Mouse (Mus musculus) kidney, embryonic 14.5 days (tissue): ENCODE measurements around the gene Siah1a. TPM values are rescaled to one million over a fixed set of nuclear protein-coding genes. Genes with fewer than 3 reads are reported as not detected.

ENCODE experiments used
- ATAC-seq: fragments of 200-750 bp; cut with Nextera tagmentation; 2 replicates; pipeline ENCODE4 v1.8.0; 2017; ENCODE audit warnings: moderate number of reproducible peaks, mild to moderate bottlenecking, moderate TSS enrichment, moderate library complexity; ENCODE audit not compliant: low FRiP score, low TSS enrichment
- H3K27ac ChIP-seq: fragments of 300-500 bp; sonication (generic); 2 replicates; pipeline ENCODE4 v1.5.1; 2014; ENCODE audit warnings: low read depth, mild to moderate bottlenecking, low read length, moderate library complexity, mixed read lengths
- H3K27me3 ChIP-seq: fragments of 300-500 bp; sonication (generic); 2 replicates; pipeline ENCODE4 v1.6.1; 2014; ENCODE audit warnings: mild to moderate bottlenecking, low read length; ENCODE audit not compliant: control insufficient read depth, insufficient read depth
- H3K36me3 ChIP-seq: fragments of 300-500 bp; sonication (generic); 2 replicates; pipeline ENCODE4 v1.6.1; 2014; ENCODE audit warnings: low read length, mixed read lengths; ENCODE audit not compliant: control insufficient read depth, insufficient read depth
- H3K4me1 ChIP-seq: fragments of 300-500 bp; sonication (generic); 2 replicates; pipeline ENCODE4 v1.6.1; 2014; ENCODE audit warnings: low read length, mixed read lengths; ENCODE audit not compliant: control insufficient read depth, insufficient read depth
- H3K4me2 ChIP-seq: fragments of 300-500 bp; sonication (generic); replicated peaks from 2 replicates; pipeline ENCODE4 v1.6.1; 2014; ENCODE audit warnings: low read depth, mild to moderate bottlenecking, low read length
- H3K4me3 ChIP-seq: fragments of 300-500 bp; sonication (generic); 2 replicates; pipeline ENCODE4 v1.5.1; 2014; ENCODE audit warnings: mild to moderate bottlenecking, low read length
- H3K9ac ChIP-seq: fragments of 300-500 bp; sonication (generic); 2 replicates; pipeline ENCODE4 v1.6.1; 2014; ENCODE audit warnings: low read depth, mild to moderate bottlenecking, low read length, moderate library complexity
- H3K9me3 ChIP-seq: fragments of 300-500 bp; sonication (generic); 2 replicates; pipeline ENCODE4 v1.6.1; 2016; ENCODE audit warnings: low read length; ENCODE audit not compliant: control insufficient read depth
- WGBS: fragments of 180-500 bp; shearing (Covaris S2); extraction: QIAGEN DNeasy Blood & Tissue Kit; methylation state at CpG from one replicate; pipeline ENCODE4 v1.1.7; 2014; 5-methylcytosine and 5-hydroxymethylcytosine counted together
- polyA plus RNA-seq: library from polyadenylated mRNA; unstranded; fragments of >200 nt; fragmentation: Nextera tagmentation; extraction: Ambion mirVana; gene quantifications from 2 replicates; pipeline ENCODE4 v1.2.1, GENCODE M21; 2014

Gene Siah1a
- polyA plus RNA-seq, 1 experiment from 2014 or later: 54.0 TPM

DNA sequence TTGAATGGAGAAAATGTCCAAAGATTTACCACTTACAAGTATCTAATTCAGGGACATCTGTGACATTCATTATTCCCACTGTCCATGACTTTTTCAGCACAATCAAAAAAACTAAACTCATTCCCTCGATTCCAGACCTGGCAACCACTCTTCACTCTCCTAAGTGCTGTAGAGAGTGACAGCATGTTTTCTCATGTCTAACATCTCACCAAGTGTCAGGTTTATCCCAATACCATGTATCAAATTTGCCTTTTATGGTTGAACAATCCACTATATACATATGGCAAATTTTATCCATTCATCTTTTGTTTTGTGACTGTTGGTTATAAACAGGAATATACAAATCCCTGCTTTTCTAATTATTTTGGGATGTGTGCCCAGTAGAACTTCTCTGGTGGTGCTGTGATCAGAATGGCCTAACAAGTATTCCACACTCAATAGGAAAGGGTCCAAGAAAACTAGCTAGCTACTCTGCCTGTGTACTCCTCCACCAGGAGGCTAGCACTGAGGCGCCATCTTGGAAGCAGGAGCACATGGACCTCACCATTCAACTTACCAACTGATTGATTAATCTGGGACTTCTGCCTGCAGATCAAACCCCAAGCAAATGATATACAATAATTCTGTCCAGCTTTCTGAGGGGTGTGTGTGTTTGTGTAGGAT lies 27.3 kb downstream of the Siah1a start:
- ATAC-seq: no peak
- Histone ChIP-seq H3K36me3 (peaks cover 37% of the 10 kb centered on the region), H3K27me3 (no peaks in the 10 kb centered on the region), H3K9me3 (no peaks in the 10 kb centered on the region), H3K4me3 (no peak overlapping the region), H3K27ac (no peak overlapping the region), H3K9ac (no peak overlapping the region), H3K4me1 (no peaks in the 10 kb centered on the region), H3K4me2 (no peak overlapping the region)
- 88% methylated on average over 2 of the region's 2 CpGs for WGBS

DNA sequence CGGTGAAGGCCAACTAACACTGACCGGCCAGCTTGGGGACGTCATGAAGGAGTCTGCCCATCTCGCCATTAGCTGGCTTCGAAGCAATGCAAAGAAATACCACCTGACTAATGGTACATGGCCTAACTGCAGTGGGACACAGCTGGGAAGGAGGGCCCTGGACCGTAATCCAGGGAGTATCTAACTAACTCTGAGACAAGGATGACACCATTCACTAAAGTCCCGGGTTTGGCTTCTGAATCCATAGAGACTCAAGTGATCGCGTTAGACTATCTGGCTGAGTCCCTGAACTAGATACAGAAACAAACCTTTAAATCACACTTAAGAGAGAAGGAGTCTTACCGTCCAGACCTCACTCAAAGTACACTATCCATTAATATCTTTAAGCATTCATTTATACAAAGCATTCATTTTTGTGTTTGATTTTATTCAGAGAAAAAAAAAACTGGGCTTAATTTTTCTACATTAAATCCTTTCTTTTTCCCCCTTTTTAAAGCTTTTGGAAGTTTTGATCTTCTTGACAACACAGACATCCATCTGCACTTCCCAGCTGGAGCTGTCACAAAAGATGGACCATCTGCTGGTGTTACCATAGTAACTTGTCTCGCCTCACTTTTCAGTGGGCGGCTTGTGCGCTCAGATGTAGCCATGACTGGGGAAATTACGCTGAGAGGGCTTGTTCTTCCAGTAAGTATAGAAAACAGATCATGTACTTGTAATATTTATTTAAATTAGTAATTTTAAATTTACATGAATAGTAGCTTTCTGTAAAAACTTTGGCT lies 32.1 kb downstream of the Siah1a start:
- Histone ChIP-seq H3K4me3 (no peak overlapping the region), H3K9ac (no peak overlapping the region), H3K27me3 (no peaks in the 10 kb centered on the region), H3K4me2 (no peak overlapping the region), H3K9me3 (no peaks in the 10 kb centered on the region), H3K27ac (no peak overlapping the region), H3K36me3 (peaks cover 22% of the 10 kb centered on the region), H3K4me1 (no peaks in the 10 kb centered on the region)
- no peak for ATAC-seq
- WGBS: 67% methylated on average over 14 of the region's 14 CpGs

DNA sequence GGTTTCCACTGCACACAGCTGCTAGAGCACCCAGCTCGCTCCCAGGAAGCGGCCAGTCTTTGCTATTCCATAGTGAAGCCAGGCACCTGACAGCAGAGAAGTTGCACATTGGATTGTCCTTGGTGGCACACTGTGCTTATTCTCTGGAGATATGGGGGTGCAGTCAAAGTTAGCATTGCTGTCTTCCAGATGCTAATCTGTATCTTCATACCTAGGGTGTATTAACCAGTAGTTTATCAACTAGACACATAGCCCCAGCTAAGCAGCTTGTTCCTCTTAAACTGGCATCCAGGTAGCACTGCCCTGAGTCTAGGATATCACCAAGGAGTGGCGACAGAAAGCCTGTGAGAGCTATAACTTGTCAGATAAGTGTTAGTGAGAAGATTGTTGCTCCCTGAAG lies 33.1 kb downstream of the Siah1a start:
- H3K4me2 ChIP-seq: no peak overlapping the region
- no peaks in the 10 kb centered on the region for H3K27me3 ChIP-seq
- peaks cover 21% of the 10 kb centered on the region for H3K36me3 ChIP-seq
- no peak overlapping the region for H3K9ac ChIP-seq
- WGBS: 89% methylated on average over 3 of the region's 3 CpGs
- H3K4me3 ChIP-seq: no peak overlapping the region
- no peaks in the 10 kb centered on the region for H3K9me3 ChIP-seq
- no peaks in the 10 kb centered on the region for H3K4me1 ChIP-seq
- no peak for ATAC-seq
- no peak overlapping the region for H3K27ac ChIP-seq

DNA sequence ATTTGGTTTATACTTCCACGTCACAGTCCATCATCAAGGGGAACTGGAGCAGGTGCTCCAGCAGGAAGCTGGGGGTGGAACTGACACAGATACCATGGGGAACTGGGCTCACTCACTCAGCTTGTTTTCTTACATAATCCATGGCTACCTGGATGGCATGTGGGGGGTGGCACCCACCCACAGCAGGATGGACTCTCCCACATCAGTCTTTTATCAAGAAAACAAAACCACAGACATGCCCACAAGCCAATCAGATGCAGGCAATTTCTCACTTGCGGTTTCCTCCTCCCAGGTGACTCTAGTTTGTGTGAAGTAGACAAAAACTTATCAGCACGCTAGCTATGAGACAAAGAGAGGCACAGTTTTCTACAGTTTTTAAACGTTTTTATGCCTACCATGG lies 37.9 kb downstream of the Siah1a start:
- no peak overlapping the region for H3K27ac ChIP-seq
- WGBS: 69% methylated on average over 4 of the region's 4 CpGs
- no peak overlapping the region for H3K4me3 ChIP-seq
- peaks cover 6% of the 10 kb centered on the region; the same call in 1 of the 2 replicates for H3K36me3 ChIP-seq
- no peak for ATAC-seq
- no peaks in the 10 kb centered on the region for H3K9me3 ChIP-seq
- no peaks in the 10 kb centered on the region for H3K27me3 ChIP-seq
- no peak overlapping the region for H3K9ac ChIP-seq
- H3K4me2 ChIP-seq: no peak overlapping the region
- no peaks in the 10 kb centered on the region for H3K4me1 ChIP-seq

DNA sequence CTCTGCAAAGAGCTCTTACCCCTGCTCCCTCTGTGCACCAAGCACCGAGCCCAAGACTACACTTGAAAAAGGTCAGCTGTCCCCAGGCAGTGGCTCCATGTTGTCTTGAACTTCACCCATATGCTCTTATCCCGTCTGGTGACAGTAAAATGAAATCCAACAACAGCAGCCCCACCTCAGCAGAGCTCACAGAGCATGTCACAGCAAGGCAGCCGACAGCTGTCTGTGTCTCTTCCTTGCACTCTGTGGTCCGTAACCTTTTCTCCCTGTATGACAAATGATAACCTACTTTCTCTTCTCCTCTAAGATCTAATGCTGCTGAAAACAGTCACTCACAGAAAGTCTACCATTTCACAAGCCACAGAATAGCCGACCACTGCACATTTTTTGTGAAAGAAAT lies 39.0 kb downstream of the Siah1a start:
- no peaks in the 10 kb centered on the region for H3K9me3 ChIP-seq
- WGBS: 71% methylated on average over 5 of the region's 5 CpGs
- H3K27me3 ChIP-seq: no peaks in the 10 kb centered on the region
- no peak overlapping the region for H3K4me3 ChIP-seq
- H3K9ac ChIP-seq: no peak overlapping the region
- peaks cover 6% of the 10 kb centered on the region; the same call in 1 of the 2 replicates for H3K36me3 ChIP-seq
- H3K4me1 ChIP-seq: no peaks in the 10 kb centered on the region
- no peak overlapping the region for H3K27ac ChIP-seq
- H3K4me2 ChIP-seq: no peak overlapping the region
- no peak for ATAC-seq

DNA sequence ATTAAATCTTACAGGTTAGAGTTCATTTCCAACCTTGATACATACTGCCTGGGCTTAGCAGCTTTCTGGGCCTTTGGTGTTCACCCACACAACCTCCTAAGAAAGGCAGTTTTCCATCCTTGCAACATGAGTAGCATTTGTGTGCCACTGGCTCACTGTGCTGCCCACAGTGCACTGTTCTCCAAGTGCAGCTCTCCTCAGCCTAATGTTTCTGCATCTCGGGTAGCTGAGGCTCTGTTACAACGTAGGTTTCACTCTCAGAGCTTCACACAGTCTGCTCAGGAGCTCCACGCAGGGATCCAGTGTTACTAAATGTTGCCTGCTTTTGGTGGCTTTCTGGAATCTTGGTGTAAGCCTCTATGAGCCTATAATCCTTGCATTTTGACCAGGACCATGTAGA lies 40.4 kb downstream of the Siah1a start:
- Histone ChIP-seq H3K27ac (no peak overlapping the region), H3K4me3 (no peak overlapping the region), H3K9me3 (no peaks in the 10 kb centered on the region), H3K4me1 (no peaks in the 10 kb centered on the region), H3K27me3 (no peaks in the 10 kb centered on the region), H3K36me3 (peaks cover 6% of the 10 kb centered on the region; the same call in 1 of the 2 replicates), H3K9ac (no peak overlapping the region), H3K4me2 (no peak overlapping the region)
- ATAC-seq: no peak
- WGBS: 82% methylated on average over 3 of the region's 3 CpGs

DNA sequence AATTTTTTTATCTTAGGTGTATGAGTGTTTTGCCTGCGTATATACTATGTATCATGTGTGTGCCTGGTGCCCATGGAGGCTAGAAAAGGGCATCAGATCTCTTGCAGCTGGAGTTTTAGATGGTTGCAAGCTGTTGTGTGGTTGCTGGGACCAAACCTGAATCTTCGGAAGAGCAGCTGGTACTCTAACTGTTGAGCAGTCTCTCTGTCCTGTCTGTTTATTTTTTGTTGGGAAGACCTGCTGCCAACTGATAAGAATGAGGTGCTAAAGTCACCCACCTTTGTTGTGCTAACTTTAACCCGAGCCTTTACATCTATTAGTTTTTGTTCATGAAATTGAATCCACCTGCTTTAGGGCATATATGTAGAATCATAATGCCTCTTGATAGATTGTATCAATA lies 43.3 kb downstream of the Siah1a start:
- ATAC-seq: no peak
- 94% methylated on average over 3 of the region's 3 CpGs for WGBS
- H3K27ac ChIP-seq: no peak overlapping the region
- H3K9ac ChIP-seq: no peak overlapping the region
- H3K4me3 ChIP-seq: no peak overlapping the region
- H3K9me3 ChIP-seq: no peaks in the 10 kb centered on the region
- H3K4me2 ChIP-seq: no peak overlapping the region
- peaks cover 3% of the 10 kb centered on the region; the same call in 1 of the 2 replicates for H3K36me3 ChIP-seq
- no peaks in the 10 kb centered on the region for H3K27me3 ChIP-seq
- no peaks in the 10 kb centered on the region for H3K4me1 ChIP-seq

DNA sequence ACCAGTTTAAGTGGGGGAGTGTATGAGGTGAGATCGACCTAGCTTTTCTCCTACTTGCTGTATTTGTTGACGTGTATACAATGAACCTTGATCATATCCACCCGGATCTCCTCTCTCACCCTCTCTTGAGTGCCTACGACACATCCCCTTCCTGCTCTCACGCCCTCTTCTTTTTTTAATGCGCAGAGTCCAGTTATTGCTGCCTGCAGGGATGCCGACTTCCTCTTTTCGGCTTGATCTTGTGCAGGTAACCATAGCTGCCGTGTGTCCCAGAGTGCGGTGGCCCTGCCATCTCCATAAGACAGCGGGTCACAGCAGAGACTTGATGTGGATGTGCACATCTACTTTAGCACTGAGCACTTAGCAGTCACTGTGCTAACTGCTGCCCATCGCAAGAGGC lies 46.3 kb downstream of the Siah1a start:
- Histone ChIP-seq H3K27ac (no peak overlapping the region), H3K4me3 (no peak overlapping the region), H3K36me3 (peaks cover 3% of the 10 kb centered on the region; the same call in 1 of the 2 replicates), H3K4me1 (no peaks in the 10 kb centered on the region), H3K9me3 (no peaks in the 10 kb centered on the region), H3K27me3 (no peaks in the 10 kb centered on the region), H3K4me2 (no peak overlapping the region), H3K9ac (no peak overlapping the region)
- ATAC-seq: no peak
- 76% methylated on average over 12 of the region's 12 CpGs for WGBS

DNA sequence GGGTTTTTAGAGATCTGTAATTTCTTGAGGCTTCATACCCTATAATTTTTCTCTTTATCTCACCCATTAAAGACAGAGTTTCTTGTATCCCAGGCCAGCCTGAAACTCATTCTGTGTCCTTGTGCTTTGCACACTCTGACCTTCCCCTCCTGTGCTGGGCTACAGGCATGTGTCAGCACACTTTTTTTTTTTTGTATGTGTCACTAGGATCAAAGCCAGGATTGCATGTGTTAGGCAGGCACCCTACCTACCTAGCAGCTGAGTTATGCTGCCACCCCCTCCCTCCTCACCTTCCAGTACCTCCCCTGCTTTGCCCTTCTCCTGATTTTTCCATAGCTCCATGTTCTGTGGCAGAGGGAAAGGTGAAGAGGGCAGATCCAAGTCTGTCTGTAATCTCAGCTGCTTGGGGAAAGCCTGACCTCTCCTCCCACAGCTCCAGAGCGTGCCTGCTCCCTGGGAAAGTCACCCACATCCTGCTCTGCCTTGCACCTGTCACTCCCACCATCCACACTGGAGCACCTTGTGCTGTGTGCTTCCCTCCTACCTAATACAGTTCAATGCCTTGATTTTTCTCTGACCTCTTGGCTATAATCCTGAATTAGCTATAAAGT lies 46.8 kb downstream of the Siah1a start:
- no peaks in the 10 kb centered on the region for H3K9me3 ChIP-seq
- no peak for ATAC-seq
- H3K36me3 ChIP-seq: peaks cover 3% of the 10 kb centered on the region; the same call in 1 of the 2 replicates
- WGBS: 20% methylated on average over 1 of the region's 1 CpGs
- H3K27me3 ChIP-seq: no peaks in the 10 kb centered on the region
- no peak overlapping the region for H3K27ac ChIP-seq
- H3K4me3 ChIP-seq: no peak overlapping the region
- no peak overlapping the region for H3K9ac ChIP-seq
- H3K4me2 ChIP-seq: no peak overlapping the region
- no peaks in the 10 kb centered on the region for H3K4me1 ChIP-seq
